Mouse (Mus musculus) olfactory bulb, adult 2 months (tissue): ENCODE measurements around the gene Etv4.
A peak's percentile ranks its signal among the peaks of the same experiment; 100 is the strongest.

Experiments
- CTCF ChIP-seq: fragments of 200-500 bp; IDR thresholded peaks from 2 replicates; pipeline ENCODE4 v1.5.1; 2012; ENCODE audit warnings: low read depth, mild to moderate bottlenecking, low read length, moderate library complexity; ENCODE audit not compliant: insufficient read depth
- POLR2A ChIP-seq: fragments of 200-500 bp; IDR thresholded peaks from 2 replicates; pipeline ENCODE4 v1.6.1; 2012; ENCODE audit warnings: mild to moderate bottlenecking, low read depth, low read length, moderate library complexity; ENCODE audit not compliant: insufficient read depth

- TF ChIP-seq CTCF: 0 out of 2 replicates have a peak, but pooled peaks have one; percentile 34
- TF ChIP-seq POLR2A: no peak
Observed at GRCm38 (mm10) chr11:101763723-101764122, 21.4 kb downstream of the Etv4 start.
